Mouse (Mus musculus): Measurements from ENCODE around the gene Hist1h2ad. TPM values are rescaled to one million over a fixed set of nuclear protein-coding genes. Genes with fewer than 3 reads are reported as not detected.

Gene Hist1h2ad
- not detected for polyA plus RNA-seq (2017; shearing (Covaris generic))

GRCm38 (mm10) chr13:23573898-23574524 is at the start of gene Hist1h2ad, which contains the start of gene Hist1h2bf:
Gene Hist1h2ad, plus strand, starts transcription at chr13:23574381.
Gene Hist1h2bf, minus strand, starts transcription at chr13:23574196.

GRCm38 (mm10) chr13:23530901-23531875 is 43.0 kb upstream of the Hist1h2ad start, which contains the start of gene Hist1h4h:
Gene Hist1h4h, plus strand, starts transcription at chr13:23531050.

GRCm38 (mm10) chr13:23533560-23534367 is 40.4 kb upstream of the Hist1h2ad start, which contains the start of gene Hist1h2af:
Gene Hist1h2af, plus strand, starts transcription at chr13:23533906.

GRCm38 (mm10) chr13:23535137-23536075 is 38.8 kb upstream of the Hist1h2ad start, which contains the start of gene Hist1h3g:
Gene Hist1h3g, plus strand, starts transcription at chr13:23535422.

GRCm38 (mm10) chr13:23542999-23543607 is 31.1 kb upstream of the Hist1h2ad start, which contains the start of gene Hist1h2bh:
Gene Hist1h2bh, minus strand, starts transcription at chr13:23543392.

GRCm38 (mm10) chr13:23543965-23544786 is 30.0 kb upstream of the Hist1h2ad start, which contains the start of gene Hist1h3f:
Gene Hist1h3f, plus strand, starts transcription at chr13:23544052.

GRCm38 (mm10) chr13:23551146-23551834 is 22.9 kb upstream of the Hist1h2ad start, which contains the start of gene Hist1h4f:
Gene Hist1h4f, minus strand, starts transcription at chr13:23551648.

GRCm38 (mm10) chr13:23552962-23553361 is 21.2 kb upstream of the Hist1h2ad start, which contains the start of gene Hist1h1d:
Gene Hist1h1d, plus strand, starts transcription at chr13:23553262.

GRCm38 (mm10) chr13:23561883-23562659 is 12.1 kb upstream of the Hist1h2ad start, which contains the start of gene Hist1h3e:
Gene Hist1h3e, minus strand, starts transcription at chr13:23562369.

GRCm38 (mm10) chr13:23571022-23571503 is 3.1 kb upstream of the Hist1h2ad start, which contains the start of the genes Hist1h2ae and Hist1h2bg:
Gene Hist1h2ae, minus strand, starts transcription at chr13:23571220.
Gene Hist1h2bg, plus strand, starts transcription at chr13:23571396.

GRCm38 (mm10) chr13:23575271-23575851 is 1.2 kb downstream of the Hist1h2ad start, which contains the start of gene Hist1h3d:
Gene Hist1h3d, plus strand, starts transcription at chr13:23575763.

GRCm38 (mm10) chr13:23581408-23582218 is 7.4 kb downstream of the Hist1h2ad start, which contains the start of gene Hist1h4d:
Gene Hist1h4d, plus strand, starts transcription at chr13:23581598.

GRCm38 (mm10) chr13:23620733-23621531 is 46.8 kb downstream of the Hist1h2ad start, which contains the start of gene Hist1h2be:
Gene Hist1h2be, minus strand, starts transcription at chr13:23621124.

GRCm38 (mm10) chr13:23622175-23622671 is 48.0 kb downstream of the Hist1h2ad start, which contains the start of gene Hist1h1e:
Gene Hist1h1e, minus strand, starts transcription at chr13:23622558.

Data from CD4-positive, CD25-positive, alpha-beta regulatory T cell (primary cell).